Mouse (Mus musculus): ENCODE measurements around the gene Ryr3.

Gene Ryr3

GRCm38 (mm10) chr2:112799351-112799994 is 417.4 kb downstream of the Ryr3 start:
- no peak for DNase-seq (ENCODE audit: low spot score in 2 of 2)

DNA sequence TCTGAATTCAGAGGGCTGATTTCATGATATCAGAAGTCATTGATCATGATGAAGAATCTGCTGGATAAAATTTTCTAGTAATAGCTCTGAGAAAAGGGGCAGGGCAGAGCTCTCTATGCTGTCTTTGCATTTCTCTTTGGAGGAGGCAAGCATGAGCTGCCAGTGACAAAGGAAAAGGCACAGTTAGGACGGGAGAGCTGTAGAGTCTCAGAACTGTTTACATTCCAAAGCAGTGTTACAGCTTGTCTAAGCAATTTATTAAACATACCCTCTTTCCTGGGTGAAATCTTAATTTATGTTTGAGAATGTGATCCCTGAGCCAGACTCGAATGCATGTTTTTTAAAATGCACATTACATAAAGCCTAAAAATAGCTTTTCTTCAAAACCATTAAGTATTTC is 435.3 kb downstream of the Ryr3 start:
- DNase-seq (ENCODE audit: low spot score in 2 of 2) = no peak

DNA sequence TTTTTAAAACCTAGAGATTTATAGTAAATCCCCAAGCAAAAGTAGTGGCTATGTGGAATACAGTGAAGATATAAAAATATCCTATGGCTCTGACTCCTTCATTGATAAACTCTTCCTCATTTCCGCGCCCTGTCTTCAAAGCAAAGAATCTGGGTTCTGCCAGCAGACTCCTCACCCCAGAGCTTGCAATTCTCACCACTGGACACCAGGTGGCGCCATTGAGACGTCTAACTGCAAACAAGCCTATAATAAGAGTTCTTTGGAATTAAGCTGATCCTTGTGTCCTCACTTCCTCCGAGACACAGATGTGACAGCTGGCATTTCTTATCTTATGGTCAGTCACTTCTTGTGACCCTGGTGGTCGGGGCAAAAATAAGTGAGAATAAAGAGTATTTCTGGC is 442.1 kb downstream of the Ryr3 start:
- peak; percentile 18 to 29 for DNase-seq (ENCODE audit: low spot score in 2 of 2)

- DNase-seq (ENCODE audit: low spot score in 2 of 2) = no peak
Measured at GRCm38 (mm10) chr2:112767665-112768064, 449.2 kb downstream of the Ryr3 start.

- DNase-seq (ENCODE audit: low spot score in 2 of 2) = no peak
Measured at GRCm38 (mm10) chr2:112765046-112765445, 451.9 kb downstream of the Ryr3 start.

GRCm38 (mm10) chr2:112764274-112764673 is 452.6 kb downstream of the Ryr3 start:
- peak in 1 of 2 experiments; percentile 2 for DNase-seq (ENCODE audit: low spot score in 2 of 2)

DNA sequence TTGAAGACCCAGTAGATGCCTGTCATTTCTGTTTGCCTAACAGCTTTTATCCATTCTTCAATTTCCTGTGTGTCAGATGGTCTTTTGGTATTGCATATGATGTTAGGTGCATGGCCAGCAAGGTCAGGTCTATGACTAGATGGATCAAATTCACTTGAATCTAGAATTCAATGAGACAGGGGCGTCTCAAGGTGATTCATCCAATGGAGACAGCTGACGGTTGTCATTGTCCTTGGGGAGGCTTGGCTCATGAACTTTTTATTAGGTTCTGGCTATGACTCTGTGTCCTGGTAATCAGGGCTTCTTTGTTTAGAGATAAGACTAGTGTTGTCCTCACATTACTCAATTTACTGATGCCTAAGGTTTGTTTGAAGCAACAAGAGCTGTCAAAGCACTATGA is 454.9 kb downstream of the Ryr3 start:
- DNase-seq (ENCODE audit: low spot score in 2 of 2) = no peak

GRCm38 (mm10) chr2:112761196-112761913 is 455.5 kb downstream of the Ryr3 start:
- no peak for DNase-seq (ENCODE audit: low spot score in 2 of 2)

- no peak for DNase-seq (ENCODE audit: low spot score in 2 of 2)
Measured at GRCm38 (mm10) chr2:112760692-112761091, 456.2 kb downstream of the Ryr3 start.

DNA sequence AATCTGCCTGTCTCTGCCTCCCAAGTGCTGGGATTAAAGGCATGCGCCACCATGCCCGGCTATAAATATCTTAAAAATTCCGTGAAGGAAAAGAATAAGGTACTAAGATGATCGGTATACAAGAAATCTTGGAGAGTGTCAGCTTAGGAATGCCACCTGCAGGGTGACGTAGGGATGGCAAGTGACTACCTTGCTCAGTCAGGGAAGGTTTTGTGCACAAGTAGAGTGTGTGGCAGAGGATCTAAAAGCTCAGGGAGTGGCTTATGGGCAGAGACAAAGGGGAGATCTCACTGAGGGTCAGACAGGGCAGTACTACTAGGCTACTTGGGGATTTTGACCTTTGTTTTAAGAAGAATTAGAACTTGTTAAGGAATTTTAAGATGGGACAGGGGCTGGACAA is 457.2 kb downstream of the Ryr3 start:
- DNase-seq (ENCODE audit: low spot score in 2 of 2) = no peak

GRCm38 (mm10) chr2:112758732-112759131 is 458.2 kb downstream of the Ryr3 start:
- no peak for DNase-seq (ENCODE audit: low spot score in 2 of 2)

DNA sequence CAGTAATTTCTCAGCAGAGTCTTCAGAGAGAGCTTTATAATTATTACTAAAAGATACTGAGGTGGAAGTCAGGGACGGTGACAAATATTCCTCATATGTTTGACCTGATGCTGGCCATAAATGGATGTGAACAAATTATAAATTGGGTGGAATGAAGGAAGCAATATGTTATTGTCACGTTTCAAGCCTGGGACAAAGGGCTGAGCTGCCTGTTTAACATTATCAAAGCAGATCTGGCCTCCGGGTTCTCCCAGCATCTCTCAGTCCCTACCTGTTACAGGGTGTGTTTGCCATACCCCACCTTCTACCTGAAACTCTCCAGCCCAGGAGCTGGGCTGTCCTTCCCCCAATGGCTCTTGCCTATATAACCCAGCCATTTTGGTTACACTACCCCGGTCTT is 463.6 kb downstream of the Ryr3 start:
- DNase-seq (ENCODE audit: low spot score in 2 of 2) = no peak

DNA sequence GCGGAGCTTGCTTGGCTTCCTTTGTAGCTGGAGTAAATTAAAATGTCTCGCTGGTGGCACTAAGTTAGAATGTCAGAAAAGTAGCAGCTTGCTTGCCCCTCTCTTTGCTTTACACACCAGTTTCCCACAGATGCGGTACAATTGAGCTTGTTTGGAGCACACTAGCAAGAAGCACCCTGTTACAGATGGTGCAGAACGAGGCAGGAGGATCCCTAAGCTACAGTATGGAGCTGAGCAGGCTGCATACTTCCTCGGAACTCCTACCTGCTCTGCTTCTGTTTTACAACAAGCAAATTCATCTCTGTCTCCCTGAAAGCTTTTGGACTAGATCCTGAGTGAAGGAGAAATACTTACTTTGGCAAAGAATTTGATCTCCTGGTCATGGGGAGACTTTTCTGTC is 465.5 kb downstream of the Ryr3 start:
- no peak for DNase-seq (ENCODE audit: low spot score in 2 of 2)

GRCm38 (mm10) chr2:112748532-112748931 is 468.4 kb downstream of the Ryr3 start:
- no peak for DNase-seq (ENCODE audit: low spot score in 2 of 2)

GRCm38 (mm10) chr2:112732942-112733341 is 484.0 kb downstream of the Ryr3 start:
- DNase-seq (ENCODE audit: low spot score in 2 of 2) = no peak

GRCm38 (mm10) chr2:112727842-112728241 is 489.1 kb downstream of the Ryr3 start:
- DNase-seq (ENCODE audit: low spot score in 2 of 2) = no peak

- no peak for DNase-seq (ENCODE audit: low spot score in 2 of 2)
Measured at GRCm38 (mm10) chr2:112721217-112721616, 495.7 kb downstream of the Ryr3 start.

DNA sequence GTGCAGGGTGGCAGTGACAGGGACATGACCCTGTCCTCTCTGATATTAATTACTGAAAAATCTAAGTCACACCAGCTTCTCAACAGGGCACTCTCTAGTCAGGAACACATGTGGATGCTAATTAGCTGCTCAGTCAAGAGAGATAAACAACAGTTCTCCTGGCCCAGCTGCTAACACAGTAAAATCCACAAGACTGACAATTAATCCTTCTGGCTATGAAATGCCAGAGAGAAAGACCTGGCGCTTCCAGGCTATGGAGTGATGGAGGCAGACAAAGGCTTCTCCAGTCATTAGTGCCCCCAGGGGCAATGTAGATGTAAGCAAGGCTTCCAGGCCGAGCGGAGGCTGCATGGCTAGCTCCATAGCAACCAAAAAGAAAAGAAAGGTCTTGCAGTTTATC is 496.2 kb downstream of the Ryr3 start:
- no peak for DNase-seq (ENCODE audit: low spot score in 2 of 2)

GRCm38 (mm10) chr2:112714648-112715047 is 502.2 kb downstream of the Ryr3 start:
- peak; percentile 1 to 8 for DNase-seq (ENCODE audit: low spot score in 2 of 2)

- no peak for DNase-seq (ENCODE audit: low spot score in 2 of 2)
Measured at GRCm38 (mm10) chr2:112681817-112682216, 535.1 kb downstream of the Ryr3 start.

DNA sequence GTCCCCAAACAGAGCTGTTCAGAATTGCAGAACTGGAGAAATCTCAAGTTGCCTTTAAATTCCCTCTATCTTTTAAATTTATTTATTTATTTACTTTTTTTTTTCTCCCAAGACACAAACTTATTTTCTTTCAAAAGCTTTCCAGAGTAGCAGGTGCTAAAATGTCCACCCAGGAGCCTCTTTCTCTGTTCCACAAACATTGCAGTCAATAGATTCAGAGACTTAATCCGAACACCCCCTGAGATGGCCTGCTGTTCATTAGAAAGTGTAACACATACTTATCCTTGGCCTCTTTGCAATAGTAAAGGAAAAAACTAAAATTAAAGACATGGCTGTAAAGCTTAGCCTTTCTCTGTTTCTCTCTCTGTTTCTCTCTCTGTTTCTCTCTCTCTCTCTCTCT is 539.6 kb downstream of the Ryr3 start:
- DNase-seq (ENCODE audit: low spot score in 2 of 2) = no peak

DNA sequence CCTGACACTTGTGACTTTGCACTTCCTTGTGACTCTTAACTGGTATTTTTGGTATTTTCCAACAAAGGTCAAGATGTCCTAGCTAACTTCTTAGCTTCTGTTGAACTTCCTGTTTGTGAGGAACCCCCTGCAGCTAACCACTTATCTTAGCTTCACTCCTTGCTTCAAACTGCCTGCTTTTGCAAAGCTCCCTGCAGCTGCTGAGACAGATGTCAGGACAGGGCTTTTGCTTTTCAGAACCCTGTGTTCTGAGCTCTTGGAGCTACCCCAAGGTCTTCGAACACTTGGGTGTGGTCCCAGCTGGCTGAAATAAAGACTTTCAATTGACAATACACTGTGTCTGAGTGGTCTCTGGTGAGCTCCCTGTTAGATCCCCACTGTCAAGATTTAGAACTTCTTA is 540.2 kb downstream of the Ryr3 start:
- DNase-seq (ENCODE audit: low spot score in 2 of 2) = no peak

GRCm38 (mm10) chr2:112676175-112676574 is 540.7 kb downstream of the Ryr3 start:
- no peak for DNase-seq (ENCODE audit: low spot score in 2 of 2)

- DNase-seq (ENCODE audit: low spot score in 2 of 2) = no peak
Measured at GRCm38 (mm10) chr2:112669461-112669860, 547.4 kb downstream of the Ryr3 start.

Data from spleen, postnatal 36 days (tissue).